Mouse (Mus musculus) liver, adult 10 weeks (tissue): ENCODE measurements around the gene Gm8720. TPM values are rescaled to one million over a fixed set of nuclear protein-coding genes. Genes with fewer than 3 reads are reported as not detected.

Experiments used
- polyA plus RNA-seq: library from polyadenylated mRNA; stranded (reverse); fragments of 350-450 nt; fragmentation: Illumina TruSeq; extraction: RNeasy Lipid Tissue Mini Kit (QIAGEN cat#74804); gene quantifications from one replicate; pipeline ENCODE4 v1.2.3, GENCODE M21; 2014; ENCODE audit warnings: low read depth, low replicate concordance

The Gm8720 gene
- polyA plus RNA-seq = not detected

DNA sequence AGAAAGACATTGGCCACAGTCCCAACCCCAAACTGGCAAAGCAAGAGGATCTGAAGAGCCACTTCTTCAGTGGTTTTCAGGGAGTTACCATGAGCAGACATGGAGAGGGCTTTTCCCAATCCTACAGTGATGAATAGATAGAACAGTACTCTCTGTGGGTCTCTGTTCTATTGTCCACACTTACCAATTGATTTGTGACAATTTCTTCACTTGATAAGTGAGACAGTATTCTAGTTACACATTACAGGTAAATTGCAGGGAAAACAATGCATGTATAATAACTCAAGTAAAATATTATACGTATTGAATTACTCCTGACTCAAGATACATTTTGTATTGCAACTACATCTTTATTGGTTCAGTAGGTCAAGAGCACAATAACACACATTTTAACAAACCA lies at the start of gene Gm8720:
Gm8720 (minus strand) TSS at position 101 of the 400 bp plus-strand sequence.

DNA sequence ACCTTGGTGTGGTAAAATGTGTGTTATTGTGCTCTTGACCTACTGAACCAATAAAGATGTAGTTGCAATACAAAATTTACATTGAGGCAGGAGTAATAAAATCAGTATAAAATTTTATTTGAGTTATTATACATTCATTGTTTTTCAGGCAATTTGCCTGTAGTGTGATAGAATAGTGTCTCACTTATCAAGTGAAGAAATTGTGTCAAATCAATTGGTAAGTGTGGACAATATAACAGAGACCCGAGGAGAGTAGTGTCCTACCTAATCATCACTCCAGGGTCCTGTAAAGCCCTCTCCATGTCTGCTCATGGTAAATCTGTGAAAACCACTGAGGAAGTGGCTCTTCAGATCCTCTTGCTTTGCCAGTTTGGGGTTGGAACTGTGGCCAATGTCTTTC lies 12.0 kb downstream of the Gm8720 start, which contains the start of gene Vmn1r163:
Vmn1r163 (plus strand) TSS at position 301 of the 400 bp plus-strand sequence.

DNA sequence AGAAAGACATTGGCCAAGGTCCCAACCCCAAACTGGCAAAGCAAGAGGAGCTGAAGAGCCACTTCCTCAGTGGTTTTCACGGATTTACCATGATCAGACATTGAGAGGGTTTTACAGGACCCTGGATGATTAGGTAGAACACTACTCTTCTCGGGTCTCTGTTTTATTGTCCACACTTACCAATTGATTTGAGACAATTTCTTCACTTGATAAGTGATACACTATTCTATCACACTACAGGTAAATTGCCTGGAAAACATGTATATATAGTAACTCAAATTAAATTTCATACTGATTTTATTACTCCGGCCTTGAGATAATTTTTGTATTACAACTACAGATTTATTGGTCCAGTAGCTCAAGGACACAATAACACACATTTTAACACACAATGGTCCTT lies 47.4 kb downstream of the Gm8720 start, which contains the start of gene Gm4216:
Gm4216 (minus strand) TSS at position 101 of the 400 bp plus-strand sequence.

Other genes starting within 250 kb of the Gm8720 start
- gene Vmn1r159, start 223.9 kb downstream of the Gm8720 start, polyA plus RNA-seq = not detected
- not detected for gene Vmn1r160, start 196.2 kb downstream of the Gm8720 start, polyA plus RNA-seq
- not detected for gene Gm4214, start 82.8 kb downstream of the Gm8720 start, polyA plus RNA-seq
- not detected for gene Gm4216, start 47.5 kb downstream of the Gm8720 start, polyA plus RNA-seq
- not detected for gene Vmn1r163, start 11.9 kb downstream of the Gm8720 start, polyA plus RNA-seq
- gene Gm10662, start 77.0 kb upstream of the Gm8720 start, polyA plus RNA-seq = not detected
- not detected for gene Vmn1r165, start 149.9 kb upstream of the Gm8720 start, polyA plus RNA-seq
- gene Vmn1r166, start 184.2 kb upstream of the Gm8720 start, polyA plus RNA-seq = not detected
- not detected for gene Gm6902, start 211.4 kb upstream of the Gm8720 start, polyA plus RNA-seq
- not detected for gene Nlrp4e, start 233.7 kb upstream of the Gm8720 start, polyA plus RNA-seq